ENCODE assay signal across 8 mouse cellular contexts in genomic region chr5:111416591-111417374, GRCm38 (mm10). TPM values are rescaled to one million over a fixed set of nuclear protein-coding genes. Genes with fewer than 3 reads are reported as not detected.
DNase-seq lines count a peak whose midpoint lies in the region; ATAC-seq lines count a peak whose summit lies in the region.

Gene Mn1, plus strand, starts transcription at chr5:111417362.

- intact Hi-C loops in gastrocnemius, postnatal 36 days (cut with DNase I): loop anchor here (5.0 kb wide), 1 partner anchor 386 kb away; no protein-coding TSS in a partner anchor
- intact Hi-C loops in left cerebral cortex, postnatal 10 days (cut with DNase I): loop anchor here (2.0 kb wide), 1 partner anchor 266 kb away; no protein-coding TSS in a partner anchor

- peaks cover 38% of the 10 kb centered on the region for H3K27me3 ChIP-seq in intestine, embryonic 15.5 days (replicated peaks)

- no peaks in the 10 kb centered on the region for H3K9me3 ChIP-seq in intestine, embryonic 15.5 days

- ATAC-seq in intestine, embryonic 15.5 days: peak; percentile 90
- ATAC-seq in megakaryocyte-erythroid progenitor cell, adult 5-6 weeks (replicated peaks; ENCODE audit: low FRiP score, low TSS enrichment, poor library complexity, severe bottlenecking): 0 out of 2 replicates have a peak, but pooled peaks have one; percentile 39
- ATAC-seq in inflammation-experienced regulatory T-cells, adult 6 months: no peak

- H3K4me2 ChIP-seq in intestine, embryonic 15.5 days (replicated peaks): peak within 1 kb of the TSS; percentile 94

- peak within 1 kb of the TSS; percentile 82 for H3K27ac ChIP-seq in intestine, embryonic 15.5 days

- no peaks in the 10 kb centered on the region for H3K36me3 ChIP-seq in intestine, embryonic 15.5 days

- DNase-seq in adrenal gland, adult 8-10 months: peak; percentile 65
- DNase-seq in embryo, embryonic 11 days: peak; percentile 98
- DNase-seq in gastrocnemius, postnatal 36 days: peak; percentile 86 to 89
- DNase-seq in left cerebral cortex, postnatal 10 days (ENCODE audit: extremely low spot score in 1 of 2, low spot score in 2 of 2): peak; percentile 92 to 93
- DNase-seq in right cerebral cortex, postnatal 4 days: peak; percentile 89

- WGBS in intestine, embryonic 15.5 days: under 1% methylated on average over 88 of the region's 88 CpGs

- H3K4me1 ChIP-seq in intestine, embryonic 15.5 days (replicated peaks): peaks cover 49% of the 10 kb centered on the region

- H3K9ac ChIP-seq in intestine, embryonic 15.5 days: peak within 1 kb of the TSS; percentile 82

- H3K4me3 ChIP-seq in intestine, embryonic 15.5 days (replicated peaks): peak within 1 kb of the TSS; percentile 78

RNA-seq across cellular contexts. Expression of gene Mn1, which starts in this region (rescaled TPM):
- total RNA-seq in adrenal gland, adult 8-10 months (2022): 1 to 10 TPM; 2.9 to 4.9 (median 3.7) TPM
- 10 to 100 TPM; 54.9 to 67.2 TPM for total RNA-seq in gastrocnemius, postnatal 36 days (2021)
- polyA plus RNA-seq in intestine, embryonic 15.5 days (2015; fragmentation: Nextera tagmentation; extraction: Ambion mirVana): 8.0 and 8.7 TPM in 2 replicates
- total RNA-seq in left cerebral cortex, postnatal 10 days (2021): 10 to 100 TPM; 63.5 to 70.7 TPM
- 0.25 and 0.66 TPM in 2 replicates for total RNA-seq in megakaryocyte-erythroid progenitor cell, adult 5-6 weeks (2014; fragmentation: Nextera tagmentation)
- total RNA-seq in megakaryocyte-erythroid progenitor cell, adult 5-6 weeks (2017): 0.72 and 0.94 TPM in 2 replicates
- not detected for polyA plus RNA-seq in inflammation-experienced regulatory T-cells, adult 6 months (2017; shearing (Covaris generic))

Comparison
In these comparisons a context has a peak if more than half of its experiments do, and no peak if none do; other contexts are left out.
1. RNA of gene Mn1 (total RNA-seq): 63.5 to 70.7 TPM in left cerebral cortex, postnatal 10 days and 54.9 to 67.2 TPM in gastrocnemius, postnatal 36 days; 2.9 to 4.9 TPM in adrenal gland, adult 8-10 months and 0.25 to 0.94 TPM in megakaryocyte-erythroid progenitor cell, adult 5-6 weeks; every median in the first group is over 4 times any median in the second.
2. Peak in ATAC-seq in megakaryocyte-erythroid progenitor cell, adult 5-6 weeks; RNA of the gene not detected or under 1 TPM.
3. Peak in every context shown above with its lines, with median percentiles within 50 percentile points of each other: DNase-seq.